Comparison of ENCODE assay signal across 12 mouse cellular contexts in genomic region chr10:59903170-59903569, GRCm38 (mm10). TPM values are rescaled to one million over a fixed set of nuclear protein-coding genes. Genes with fewer than 3 reads are reported as not detected.
DNase-seq lines count a peak whose midpoint lies in the region; ATAC-seq lines count a peak whose summit lies in the region.
"Had no signal": no experiment of that assay in that cellular context is flagged by ENCODE, and none has a peak within 500 bp of the region (broad histone marks: within the 10 kb centered on the region; RNA-seq: fewer than 3 reads in every experiment).

No protein-coding gene starts in this region.

- ATAC-seq in heart, embryonic 16.5 days (replicated peaks; ENCODE audit: extremely low read depth, insufficient read depth, low FRiP score) = no peak
- ATAC-seq in embryonic facial prominence, embryonic 13.5 days (ENCODE audit: insufficient number of reproducible peaks, insufficient read depth, low FRiP score, low TSS enrichment, low read depth) = no peak
- ATAC-seq in limb, embryonic 15.5 days (ENCODE audit: insufficient number of reproducible peaks, low FRiP score, low TSS enrichment, low read depth) = no peak

- no peaks in the 10 kb centered on the region; the same call in 1 of the 2 replicates for H3K36me3 ChIP-seq in heart, embryonic 16.5 days (ENCODE audit: control insufficient read depth, insufficient read depth)
- H3K36me3 ChIP-seq in embryonic facial prominence, embryonic 13.5 days = peaks cover 3% of the 10 kb centered on the region; the same call in 1 of the 2 replicates
- H3K36me3 ChIP-seq in limb, embryonic 15.5 days = peaks cover 5% of the 10 kb centered on the region; the same call in 1 of the 2 replicates

- H3K9ac ChIP-seq in heart, embryonic 16.5 days (ENCODE audit: low read length) = 0 out of 2 replicates have a peak overlapping the region, but pooled peaks have one; percentile 8
- peak overlapping the region; percentile 7; the same call in 1 of the 2 replicates for H3K9ac ChIP-seq in embryonic facial prominence, embryonic 13.5 days
- H3K9ac ChIP-seq in limb, embryonic 15.5 days = no peak overlapping the region

- peaks cover 63% of the 10 kb centered on the region for H3K4me1 ChIP-seq in heart, embryonic 16.5 days (ENCODE audit: control insufficient read depth, insufficient read depth, low read length)
- peaks cover 65% of the 10 kb centered on the region for H3K4me1 ChIP-seq in embryonic facial prominence, embryonic 13.5 days
- H3K4me1 ChIP-seq in limb, embryonic 15.5 days = peaks cover 70% of the 10 kb centered on the region

- no peaks in the 10 kb centered on the region for H3K27me3 ChIP-seq in heart, embryonic 16.5 days (ENCODE audit: control insufficient read depth, insufficient read depth, low read length)
- no peaks in the 10 kb centered on the region for H3K27me3 ChIP-seq in embryonic facial prominence, embryonic 13.5 days
- no peaks in the 10 kb centered on the region for H3K27me3 ChIP-seq in limb, embryonic 15.5 days

- no peaks in the 10 kb centered on the region for H3K9me3 ChIP-seq in heart, embryonic 16.5 days (replicated peaks; ENCODE audit: control insufficient read depth, low read length)
- no peaks in the 10 kb centered on the region for H3K9me3 ChIP-seq in embryonic facial prominence, embryonic 13.5 days
- H3K9me3 ChIP-seq in limb, embryonic 15.5 days = no peaks in the 10 kb centered on the region
- H3K9me3 ChIP-seq: G1E had no signal

- DNase-seq in heart, postnatal 4 days = no peak
- DNase-seq in NIH3T3 (ENCODE audit: low read depth) = peak; percentile 47
- no peak for DNase-seq in frontal cortex, postnatal 36 days (ENCODE audit: low spot score in 2 of 2)
- no peak for DNase-seq in thymus, postnatal 0 days (ENCODE audit: low spot score)
- DNase-seq: gastrocnemius, postnatal 14 days; thymus, postnatal 14 days had no signal

- WGBS in heart, embryonic 16.5 days = 51% methylated on average over 7 of the region's 7 CpGs
- WGBS in embryonic facial prominence, embryonic 13.5 days = 31% methylated on average over 7 of the region's 7 CpGs
- 25% methylated on average over 7 of the region's 7 CpGs for WGBS in limb, embryonic 15.5 days

- H3K4me2 ChIP-seq in heart, embryonic 16.5 days (ENCODE audit: low read depth, low read length) = no peak overlapping the region
- H3K4me2 ChIP-seq in embryonic facial prominence, embryonic 13.5 days = no peak overlapping the region
- H3K4me2 ChIP-seq in limb, embryonic 15.5 days = no peak overlapping the region

- no peak overlapping the region for H3K4me3 ChIP-seq in heart, embryonic 16.5 days (ENCODE audit: low read length)
- H3K4me3 ChIP-seq in embryonic facial prominence, embryonic 13.5 days = no peak overlapping the region
- no peak overlapping the region for H3K4me3 ChIP-seq in limb, embryonic 15.5 days
- H3K4me3 ChIP-seq: myocyte had no signal

- H3K27ac ChIP-seq in heart, embryonic 16.5 days (ENCODE audit: low read length) = peak overlapping the region; percentile 43
- H3K27ac ChIP-seq in embryonic facial prominence, embryonic 13.5 days = peak overlapping the region; percentile 66
- peak overlapping the region; percentile 65 for H3K27ac ChIP-seq in limb, embryonic 15.5 days
- H3K27ac ChIP-seq: kidney, postnatal 0 days had no signal

RNA-seq across cellular contexts. Expression of gene Dnajb12, which starts 23.8 kb away (rescaled TPM):
- 22.1 and 26.3 TPM in 2 replicates for polyA plus RNA-seq in heart, embryonic 16.5 days (2015; fragmentation: Nextera tagmentation; extraction: Ambion mirVana)
- 10 to 100 TPM; 39.6 to 41.1 TPM for total RNA-seq in heart, postnatal 4 days (2021)
- polyA plus RNA-seq in embryonic facial prominence, embryonic 13.5 days (2015; fragmentation: Nextera tagmentation; extraction: Ambion mirVana) = 20.5 and 20.7 TPM in 2 replicates
- polyA plus RNA-seq in limb, embryonic 15.5 days (2015; fragmentation: Nextera tagmentation; extraction: Ambion mirVana) = 19.5 and 22.9 TPM in 2 replicates
- polyA plus RNA-seq in thymus, postnatal 0 days (2015; fragmentation: Nextera tagmentation; extraction: Ambion mirVana) = 13.5 and 14.6 TPM in 2 replicates

RNA-seq across cellular contexts. Expression of gene Ddit4, which starts 48.5 kb away (rescaled TPM):
- 29.0 and 31.9 TPM in 2 replicates for polyA plus RNA-seq in heart, embryonic 16.5 days (2015; fragmentation: Nextera tagmentation; extraction: Ambion mirVana)
- total RNA-seq in heart, postnatal 4 days (2021) = 10 to 100 TPM; 31.4 to 36.9 TPM
- 86.5 and 93.1 TPM in 2 replicates for polyA plus RNA-seq in embryonic facial prominence, embryonic 13.5 days (2015; fragmentation: Nextera tagmentation; extraction: Ambion mirVana)
- 63.6 and 77.1 TPM in 2 replicates for polyA plus RNA-seq in limb, embryonic 15.5 days (2015; fragmentation: Nextera tagmentation; extraction: Ambion mirVana)
- 50.6 and 54.7 TPM in 2 replicates for polyA plus RNA-seq in thymus, postnatal 0 days (2015; fragmentation: Nextera tagmentation; extraction: Ambion mirVana)
